Comparison of ENCODE assay signal across 8 mouse cellular contexts in the genomic region with DNA sequence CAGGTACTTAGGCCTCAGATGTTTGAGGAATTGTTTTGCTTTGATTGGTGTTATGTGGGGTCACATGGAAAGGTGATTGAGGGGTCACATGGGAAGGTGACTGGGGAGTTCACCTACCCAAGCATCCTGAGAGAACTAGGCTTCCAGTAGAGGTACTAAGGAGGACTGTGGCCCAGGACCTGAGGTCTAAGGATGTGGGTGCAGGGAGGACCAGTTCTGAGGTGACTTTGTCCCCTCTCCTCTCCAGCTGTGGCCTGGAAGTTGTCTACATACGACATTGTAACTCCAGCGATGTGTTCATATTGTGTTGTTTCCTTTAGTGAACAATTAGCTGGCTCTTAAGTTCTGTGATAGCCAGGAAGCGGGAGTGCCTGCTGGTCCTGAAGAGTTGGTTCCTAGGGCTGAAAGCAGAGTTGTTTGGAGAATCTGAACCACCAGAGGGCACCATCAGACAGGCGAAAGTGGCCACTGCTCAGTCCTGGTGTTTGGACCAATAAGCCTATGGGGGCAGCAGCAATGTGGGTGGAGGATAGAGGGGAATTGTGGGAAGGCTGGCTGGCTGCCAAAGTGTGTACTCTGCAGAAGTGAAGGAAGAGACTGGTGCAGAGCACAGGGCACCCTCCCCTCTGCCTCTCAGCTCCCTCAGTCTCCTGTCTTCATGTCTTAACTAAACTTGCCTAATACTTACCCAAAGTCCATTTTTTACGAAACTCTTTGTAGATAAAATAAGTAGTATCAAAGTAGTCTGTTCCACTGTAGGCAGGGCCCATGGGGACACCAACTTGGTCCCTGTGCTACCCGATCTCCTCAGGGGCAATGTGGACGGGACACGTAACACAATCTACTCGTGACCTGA. TPM values are rescaled to one million over a fixed set of nuclear protein-coding genes. Genes with fewer than 3 reads are reported as not detected.
DNase-seq lines count a peak whose midpoint lies in the region; ATAC-seq and TF ChIP-seq lines count a peak whose summit lies in the region.

No protein-coding gene starts in this region.

- no peak overlapping the region for H3K9ac ChIP-seq in ES-E14 (ENCODE audit: insufficient read depth, low read depth, low read length, poor library complexity, severe bottlenecking)
- no peak overlapping the region for H3K9ac ChIP-seq in lung, embryonic 15.5 days

- no peaks in the 10 kb centered on the region for H3K36me3 ChIP-seq in ES-E14 (ENCODE audit: control insufficient read depth, insufficient read depth, low read length, poor library complexity, severe bottlenecking)
- H3K36me3 ChIP-seq in hindbrain, embryonic 10.5 days: no peaks in the 10 kb centered on the region
- no peaks in the 10 kb centered on the region for H3K36me3 ChIP-seq in lung, embryonic 15.5 days

- WGBS in hindbrain, embryonic 10.5 days: 59% methylated on average over 9 of the region's 9 CpGs
- 51% methylated on average over 9 of the region's 9 CpGs for WGBS in lung, embryonic 15.5 days

- no peaks in the 10 kb centered on the region for H3K27me3 ChIP-seq in hindbrain, embryonic 10.5 days (ENCODE audit: insufficient read depth, poor library complexity, severe bottlenecking)
- no peaks in the 10 kb centered on the region for H3K27me3 ChIP-seq in lung, embryonic 15.5 days

- H3K4me3 ChIP-seq in ES-E14 (ENCODE audit: insufficient read depth in 1 of 2, low read depth in 1 of 2, low read length in 2 of 2, poor library complexity in 1 of 2, severe bottlenecking in 1 of 2): no peak overlapping the region
- H3K4me3 ChIP-seq in hindbrain, embryonic 10.5 days: no peak overlapping the region
- no peak overlapping the region for H3K4me3 ChIP-seq in lung, embryonic 15.5 days

- H3K4me1 ChIP-seq in ES-E14 (ENCODE audit: control insufficient read depth in 2 of 2, insufficient read depth in 2 of 2, low read length in 2 of 2, poor library complexity in 1 of 2): peaks cover 0 to 10% of the 10 kb centered on the region in 2 experiments; a peak in 1 of 4 replicates
- H3K4me1 ChIP-seq in hindbrain, embryonic 10.5 days (replicated peaks): peaks cover 6% of the 10 kb centered on the region; the same call in 1 of the 2 replicates
- H3K4me1 ChIP-seq in lung, embryonic 15.5 days: peaks cover 6% of the 10 kb centered on the region; the same call in 1 of the 2 replicates

- H3K9me3 ChIP-seq in ES-E14 (ENCODE audit: control insufficient read depth, insufficient read depth, low read depth, low read length): no peaks in the 10 kb centered on the region
- H3K9me3 ChIP-seq in hindbrain, embryonic 10.5 days: no peaks in the 10 kb centered on the region
- H3K9me3 ChIP-seq in lung, embryonic 15.5 days: no peaks in the 10 kb centered on the region

- ATAC-seq in frontal cortex, adult (ENCODE audit: low TSS enrichment): peak; percentile 62
- ATAC-seq in lung, embryonic 15.5 days (ENCODE audit: borderline replicate concordance, extremely low read depth, low FRiP score, low TSS enrichment): peak; percentile 88

- DNase-seq in ES-E14 (ENCODE audit: low read depth, low spot score): peak; percentile 63
- peak; percentile 87 to 88 for DNase-seq in cerebellum, adult 18-20 months
- peak; percentile 82 for DNase-seq in hindbrain, embryonic 10.5 days (ENCODE audit: low spot score)
- DNase-seq in layer of hippocampus, adult 9-10 months (ENCODE audit: low spot score): peak; percentile 97
- DNase-seq in ovary, postnatal 10 days (ENCODE audit: low spot score): peak; percentile 79
- DNase-seq in thymus, postnatal 0 days (ENCODE audit: low spot score): peak; percentile 77

- H3K4me2 ChIP-seq in lung, embryonic 15.5 days: no peak overlapping the region

- in situ Hi-C loops in ES-E14 (cut with MboI; ENCODE audit: low sequenced_read_pairs in 2 of 2, unreplicated experiment in 2 of 2): loop anchor here (10.0 to 25.0 kb wide), 2 partner anchors 186 to 204 kb away; partner anchors contain the start of gene Cdc16 (in 1 of the 2)

- no peak overlapping the region for H3K27ac ChIP-seq in ES-E14 (ENCODE audit: insufficient read depth, low read depth, low read length, poor library complexity, severe bottlenecking)
- H3K27ac ChIP-seq in hindbrain, embryonic 10.5 days: 0 out of 2 replicates have a peak overlapping the region, but pooled peaks have one; percentile 40
- no peak overlapping the region for H3K27ac ChIP-seq in lung, embryonic 15.5 days

TF ChIP-seq in ES-E14, 5 proteins besides CTCF, POLR2A, EP300 and RAD21:
- no peak for TF ChIP-seq HCFC1 (IDR thresholded peaks at IDR 0.05; ENCODE audit: borderline replicate concordance, insufficient read depth, low read length)
- TF ChIP-seq MAFK (IDR thresholded peaks at IDR 0.05; ENCODE audit: insufficient read depth, low read depth, low read length): no peak
- peak; percentile 77; the same call in 1 of the 2 replicates for TF ChIP-seq ZC3H11A (IDR thresholded peaks at IDR 0.05; ENCODE audit: borderline replicate concordance, low read depth, low read length)
- no peak for TF ChIP-seq CHD2 (IDR thresholded peaks at IDR 0.05; ENCODE audit: low read depth, low read length)
- no peak for TF ChIP-seq ZNF384 (IDR thresholded peaks at IDR 0.05; ENCODE audit: low read depth, low read length)

RNA-seq across cellular contexts. Expression of gene 1700029H14Rik, which starts 11.3 kb away (rescaled TPM):
- 0.26 TPM in 1 of 2 replicates, not detected in the other for total RNA-seq in ES-E14 (2012; rRNA removed)
- polyA plus RNA-seq in hindbrain, embryonic 10.5 days (2016; fragmentation: Nextera tagmentation; extraction: Ambion mirVana): not detected in 2 replicates
- not detected in 2 replicates for polyA plus RNA-seq in lung, embryonic 15.5 days (2015; fragmentation: Nextera tagmentation; extraction: Ambion mirVana)
- not detected in 2 replicates for polyA plus RNA-seq in thymus, postnatal 0 days (2015; fragmentation: Nextera tagmentation; extraction: Ambion mirVana)

RNA-seq across cellular contexts. Expression of gene Gas6, which starts 56.7 kb away (rescaled TPM):
- 20.7 and 28.8 TPM in 2 replicates for total RNA-seq in ES-E14 (2012; rRNA removed)
- 12.9 and 15.8 TPM in 2 replicates for polyA plus RNA-seq in hindbrain, embryonic 10.5 days (2016; fragmentation: Nextera tagmentation; extraction: Ambion mirVana)
- polyA plus RNA-seq in lung, embryonic 15.5 days (2015; fragmentation: Nextera tagmentation; extraction: Ambion mirVana): 74.8 and 85.7 TPM in 2 replicates
- polyA plus RNA-seq in thymus, postnatal 0 days (2015; fragmentation: Nextera tagmentation; extraction: Ambion mirVana): 169 and 187 TPM in 2 replicates
